Mouse (Mus musculus) retina, embryonic 14.5 days (tissue): ENCODE measurements around the gene H1f0.

Experiments used
- DNase-seq: peaks from one replicate; pipeline ENCODE4 v3.0.0-alpha.2; 2015; ENCODE audit warnings: low spot score

The H1f0 gene

DNA sequence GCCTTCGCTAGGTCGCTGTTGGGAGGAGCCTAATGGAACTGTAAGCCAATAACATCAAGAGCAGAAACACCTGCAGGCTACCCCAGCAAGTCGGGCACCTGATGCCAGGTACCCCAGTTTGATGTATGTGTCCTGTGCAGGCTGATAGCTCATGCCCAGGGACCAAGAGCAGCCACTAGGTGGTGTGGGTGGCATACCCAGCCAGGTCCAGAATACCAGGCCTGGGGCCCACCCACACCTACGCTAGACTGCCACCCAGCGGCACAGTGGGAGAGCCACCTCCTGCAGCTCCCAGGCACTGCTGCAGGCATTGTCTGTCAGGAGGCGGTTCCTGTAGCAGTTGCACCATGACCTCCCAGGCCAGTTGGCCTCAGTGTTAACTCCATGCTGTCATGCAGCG, 10.6 kb downstream of the H1f0 start:
- DNase-seq = peak; percentile 83

DNA sequence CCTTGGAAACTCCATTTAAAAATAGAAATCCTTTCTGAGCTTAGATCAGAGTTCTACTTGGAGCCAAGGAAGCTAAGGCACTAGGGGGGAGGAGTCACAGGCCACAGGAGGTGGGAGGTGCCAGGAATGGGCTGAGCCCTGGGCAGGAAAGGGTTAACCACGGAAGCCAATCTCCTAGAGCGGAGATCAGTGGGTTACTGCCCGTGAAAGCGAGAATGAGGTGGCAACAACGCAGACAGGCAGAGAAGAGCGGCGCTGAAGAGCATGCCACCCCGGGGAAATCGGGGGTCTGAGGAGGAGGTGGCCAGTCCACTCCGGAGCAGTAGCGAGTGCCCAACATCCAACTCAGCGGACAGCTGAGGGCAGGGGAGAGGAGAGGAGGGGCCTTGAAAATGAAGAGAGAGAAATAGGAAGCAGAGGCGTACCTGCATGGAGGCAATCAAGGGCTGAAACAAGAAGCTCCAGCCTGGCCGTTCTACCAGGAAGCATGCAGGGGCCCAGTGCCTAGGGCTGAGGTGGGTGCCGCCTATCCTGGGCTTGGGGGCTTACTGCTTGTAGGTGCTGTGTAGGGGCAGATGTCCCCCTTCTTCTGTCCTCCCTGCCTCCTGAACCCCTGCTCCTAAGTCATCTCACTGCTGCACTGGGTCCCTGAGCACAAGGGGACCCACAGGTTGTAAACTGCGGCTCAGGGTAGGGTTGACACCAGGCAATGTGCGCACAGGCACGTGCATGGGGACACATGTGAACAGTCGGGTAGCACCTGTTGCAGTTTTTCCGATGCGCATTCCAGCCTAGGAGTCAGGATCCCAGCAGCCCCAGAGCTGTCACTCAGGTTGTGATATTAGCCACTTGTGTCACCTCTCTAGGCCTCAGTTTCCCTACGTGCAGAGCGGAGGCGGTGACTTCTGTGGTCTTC, 12.5 kb downstream of the H1f0 start:
- peak; percentile 52 for DNase-seq

- no peak for DNase-seq
Measured at GRCm38 (mm10) chr15:79041585-79041984, 13.3 kb downstream of the H1f0 start, which contains the start of gene Galr3. Gene Galr3 (plus strand): TSS chr15:79041885.

DNA sequence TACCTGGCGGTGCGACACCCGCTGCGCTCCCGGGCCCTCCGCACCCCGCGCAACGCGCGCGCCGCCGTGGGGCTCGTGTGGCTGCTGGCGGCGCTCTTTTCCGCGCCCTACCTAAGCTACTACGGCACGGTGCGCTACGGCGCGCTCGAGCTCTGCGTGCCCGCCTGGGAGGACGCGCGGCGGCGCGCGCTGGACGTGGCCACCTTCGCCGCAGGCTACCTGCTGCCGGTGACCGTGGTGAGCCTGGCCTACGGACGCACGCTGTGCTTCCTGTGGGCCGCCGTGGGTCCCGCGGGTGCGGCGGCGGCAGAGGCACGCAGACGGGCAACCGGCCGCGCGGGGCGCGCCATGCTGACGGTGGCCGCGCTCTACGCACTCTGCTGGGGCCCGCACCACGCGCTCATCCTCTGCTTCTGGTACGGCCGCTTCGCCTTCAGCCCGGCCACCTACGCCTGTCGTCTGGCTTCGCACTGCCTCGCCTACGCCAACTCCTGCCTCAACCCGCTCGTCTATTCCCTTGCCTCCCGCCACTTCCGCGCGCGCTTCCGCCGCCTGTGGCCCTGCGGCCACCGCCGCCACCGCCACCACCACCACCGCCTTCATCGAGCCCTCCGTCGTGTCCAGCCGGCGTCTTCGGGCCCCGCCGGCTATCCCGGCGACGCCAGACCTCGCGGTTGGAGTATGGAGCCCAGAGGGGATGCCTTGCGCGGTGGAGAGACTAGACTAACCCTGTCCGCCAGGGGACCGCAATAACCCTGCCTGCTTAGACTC, 14.7 kb downstream of the H1f0 start:
- peak; percentile 49 for DNase-seq

DNA sequence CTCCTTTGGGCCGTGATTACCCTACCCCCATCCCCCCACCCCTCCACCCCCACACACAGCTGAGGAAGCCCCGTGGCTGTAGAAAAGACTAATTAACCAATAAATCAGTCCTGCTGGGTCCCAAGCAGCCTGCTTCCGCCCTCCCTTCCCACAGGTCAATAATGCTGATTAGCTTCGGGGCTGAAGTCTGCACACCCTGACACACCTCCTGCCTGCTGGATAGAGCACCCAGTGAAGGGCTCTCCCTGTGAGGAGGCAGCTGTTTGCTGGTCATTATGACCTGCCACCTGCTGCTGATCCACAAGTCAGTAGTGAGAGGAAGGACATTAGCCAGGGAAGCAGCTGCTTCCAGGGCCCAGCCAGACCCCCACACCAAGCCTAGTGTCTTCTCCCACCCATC, 16.6 kb downstream of the H1f0 start:
- DNase-seq = peak; percentile 56

- DNase-seq = no peak
Measured at GRCm38 (mm10) chr15:79048186-79048585, 19.9 kb downstream of the H1f0 start.

- peak; percentile 35 for DNase-seq
Measured at GRCm38 (mm10) chr15:79050160-79050845, 22.1 kb downstream of the H1f0 start.

GRCm38 (mm10) chr15:79050964-79051363, 22.7 kb downstream of the H1f0 start:
- DNase-seq = no peak

- DNase-seq = no peak
Measured at GRCm38 (mm10) chr15:79051461-79052360, 23.5 kb downstream of the H1f0 start.

DNA sequence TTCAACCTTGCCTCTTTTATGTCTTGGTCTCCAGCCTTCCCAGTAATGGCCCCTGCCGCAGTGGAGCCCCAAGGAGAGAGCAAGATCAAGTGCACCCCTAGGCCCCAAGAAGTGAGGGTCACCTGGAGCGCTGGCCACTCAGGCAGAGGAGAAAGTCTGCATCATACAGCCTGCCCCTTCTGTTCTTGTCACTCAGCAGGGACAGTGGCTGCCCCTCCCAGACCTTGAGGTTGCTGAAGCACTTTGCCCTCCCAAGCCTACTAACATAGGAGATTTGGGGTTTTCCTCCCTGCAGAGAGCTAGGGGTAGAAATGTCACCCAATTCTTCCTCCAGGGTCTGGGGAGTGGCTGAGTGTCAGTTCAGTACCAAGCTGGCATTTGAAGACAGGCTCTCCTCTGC, 24.1 kb downstream of the H1f0 start:
- no peak for DNase-seq

- DNase-seq = no peak
Measured at GRCm38 (mm10) chr15:79056601-79057000, 28.4 kb downstream of the H1f0 start.

DNA sequence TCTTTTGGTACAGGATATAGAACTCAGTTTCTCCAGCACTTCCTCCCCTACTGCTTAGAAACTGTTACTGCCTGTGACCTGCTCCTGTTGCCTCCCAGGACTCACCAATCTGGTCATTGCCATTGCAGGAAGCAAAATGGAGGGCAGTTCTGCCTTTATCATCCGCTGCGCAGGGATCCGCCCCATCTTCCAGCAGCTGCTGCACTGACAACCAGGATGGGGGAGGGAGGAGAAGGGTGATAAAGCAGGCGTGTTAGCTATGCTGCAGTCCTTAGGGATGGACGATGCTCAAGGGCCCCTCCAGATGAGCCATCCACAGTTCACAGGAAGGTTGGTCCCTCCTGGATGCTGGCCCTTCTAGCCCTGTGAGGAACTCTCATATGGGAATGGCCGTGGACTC, 29.6 kb downstream of the H1f0 start:
- no peak for DNase-seq

- DNase-seq = no peak
Measured at GRCm38 (mm10) chr15:79060887-79061565, 32.8 kb downstream of the H1f0 start.

DNA sequence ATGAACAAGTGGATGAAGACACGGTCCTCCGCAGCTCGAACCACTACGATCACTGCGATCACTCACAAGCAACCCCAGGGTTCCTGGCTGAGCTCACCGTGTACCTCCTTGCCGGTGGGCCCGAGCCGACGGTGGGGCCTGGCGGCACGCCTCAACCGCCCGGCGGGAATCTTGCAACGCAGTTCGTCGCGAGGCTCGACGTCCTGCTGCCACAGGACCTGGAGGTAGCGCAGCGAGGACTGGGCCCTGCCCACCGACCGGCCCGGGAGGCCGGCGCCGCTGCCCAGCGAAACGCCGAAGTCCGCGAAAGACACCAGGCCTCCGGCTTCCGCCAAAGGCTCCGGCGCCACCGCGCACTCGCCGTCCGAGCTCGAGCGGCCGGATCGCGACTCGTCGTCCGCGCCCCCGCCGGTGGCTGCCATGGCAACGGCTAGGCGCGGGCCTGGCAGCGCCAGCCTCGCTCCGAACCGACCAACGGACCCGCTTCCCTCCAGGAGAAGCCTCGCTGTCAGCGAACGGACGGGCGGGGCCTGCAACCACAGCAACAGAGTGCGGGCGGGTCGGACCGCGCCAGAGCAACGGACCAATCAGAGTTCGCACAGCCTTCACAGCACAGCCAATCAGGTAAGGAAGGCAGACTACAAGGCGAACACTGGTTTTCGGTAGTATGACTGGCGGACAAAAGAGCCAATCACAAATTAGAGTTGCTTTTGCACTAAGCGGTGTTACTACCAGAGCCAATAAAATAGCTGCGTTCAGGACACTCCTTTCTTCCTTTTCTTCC, 34.3 kb downstream of the H1f0 start, which contains the start of gene Ankrd54:
Gene Ankrd54 (minus strand): TSS at position 518 of the 784 bp plus-strand sequence.
- peak; percentile 100 for DNase-seq

GRCm38 (mm10) chr15:79063160-79063740, 35.0 kb downstream of the H1f0 start:
- DNase-seq = no peak

DNA sequence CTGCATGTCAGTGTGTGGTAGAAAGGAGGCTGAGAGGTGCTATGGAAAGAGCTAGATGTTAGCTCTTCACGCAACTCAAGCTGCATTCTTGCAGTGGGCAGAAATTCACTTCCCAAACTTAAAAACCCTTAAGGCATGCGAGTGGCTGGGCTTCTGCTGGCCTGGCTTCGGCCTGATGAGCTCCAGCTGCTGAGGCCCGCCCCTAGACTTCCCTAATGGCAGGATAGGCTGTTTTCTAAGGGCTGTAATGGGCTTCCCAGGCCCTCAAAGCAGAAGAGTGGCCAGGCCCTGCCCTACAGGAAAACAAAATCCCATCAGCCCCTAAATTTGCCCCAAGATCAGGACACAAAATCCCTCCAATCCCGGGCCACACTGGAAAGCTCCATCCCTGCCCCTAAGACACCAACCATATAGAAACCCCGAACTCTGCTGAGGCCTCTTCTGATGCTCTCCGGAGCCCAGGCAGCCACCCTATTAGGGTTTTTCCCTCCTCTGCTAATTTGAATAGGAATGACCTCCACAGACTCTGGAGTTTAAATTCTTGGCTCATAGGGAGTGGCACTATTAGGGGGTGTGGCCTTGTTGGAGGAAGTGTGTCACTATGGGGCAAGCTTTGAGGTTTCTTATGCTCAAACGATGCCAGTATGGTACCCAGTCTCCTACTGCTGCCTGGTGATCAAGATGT, 37.0 kb downstream of the H1f0 start:
- no peak for DNase-seq

DNA sequence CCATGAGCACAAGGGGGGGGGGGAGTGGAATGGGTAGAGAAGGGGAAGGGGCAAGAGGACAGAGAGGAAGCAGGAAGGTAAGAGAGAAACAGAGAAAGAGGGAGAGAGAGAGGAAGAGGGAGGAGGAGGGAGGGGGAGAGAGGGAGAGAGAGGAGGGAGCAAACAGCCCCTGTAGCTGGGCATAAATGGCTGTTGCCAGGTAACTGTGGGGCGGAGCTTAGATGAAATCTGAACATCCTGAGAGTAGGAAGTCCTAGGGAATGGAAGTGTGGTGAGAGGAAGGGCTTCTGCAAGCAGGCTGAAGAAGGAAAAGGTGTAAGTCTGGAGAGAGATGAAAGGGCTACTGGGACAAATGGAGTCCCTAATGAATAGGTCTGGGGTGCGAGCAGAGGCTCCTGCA, 38.0 kb downstream of the H1f0 start:
- DNase-seq = no peak

- DNase-seq = no peak
Measured at GRCm38 (mm10) chr15:79067631-79068030, 39.4 kb downstream of the H1f0 start.

GRCm38 (mm10) chr15:79068416-79068815, 40.2 kb downstream of the H1f0 start:
- no peak for DNase-seq
